Mouse (Mus musculus) liver, embryonic 14.5 days (tissue): ENCODE data around the gene Spc24. TPM values are rescaled to one million over a fixed set of nuclear protein-coding genes. Genes with fewer than 3 reads are reported as not detected.
A peak's percentile ranks its signal among the peaks of the same experiment; 100 is the strongest.

Experiments used
- ATAC-seq: fragments of 200-750 bp; cut with Nextera tagmentation; 2 replicates; pipeline ENCODE4 v1.8.0; 2017; ENCODE audit warnings: moderate number of reproducible peaks, mild to moderate bottlenecking, moderate library complexity; ENCODE audit not compliant: insufficient read depth
- DNase-seq, 3 experiments: peaks; one replicate each; pipeline ENCODE4 v3.0.0-alpha.2; 2012 to 2013; ENCODE audit warnings: low read depth in 3 of 3, low spot score in 3 of 3
- H3K27ac ChIP-seq: fragments of 300-500 bp; sonication (generic); 2 replicates; pipeline ENCODE4 v1.5.1; 2014; ENCODE audit warnings: moderate library complexity, mild to moderate bottlenecking, control low read depth, inconsistent platforms
- H3K27me3 ChIP-seq: fragments of 300-500 bp; sonication (generic); 2 replicates; pipeline ENCODE4 v1.6.1; 2014; ENCODE audit warnings: mild to moderate bottlenecking, low read length, moderate library complexity; ENCODE audit not compliant: control insufficient read depth, insufficient read depth
- H3K36me3 ChIP-seq: fragments of 300-500 bp; sonication (generic); replicated peaks from 2 replicates; pipeline ENCODE4 v1.6.1; 2014; ENCODE audit warnings: low read depth; ENCODE audit not compliant: control insufficient read depth, insufficient read depth
- H3K4me1 ChIP-seq, 2 experiments: fragments of 200-500 bp in 1 of 2; fragments of 300-500 bp in 1 of 2; sonication (generic) in 1 of 2; replicated peaks; 2 replicates each; pipeline ENCODE4 v1.6.1; 2012 to 2014; ENCODE audit warnings: antibody characterized with exemption in 1 of 2, inconsistent platforms in 1 of 2, low read length in 1 of 2; ENCODE audit not compliant: control insufficient read depth in 2 of 2, insufficient read depth in 2 of 2
- H3K4me2 ChIP-seq: fragments of 300-500 bp; sonication (generic); 2 replicates; pipeline ENCODE4 v1.6.1; 2014; ENCODE audit warnings: low read depth, mild to moderate bottlenecking, control low read depth, moderate library complexity
- H3K4me3 ChIP-seq, 2 experiments: fragments of 200-500 bp in 1 of 2; fragments of 300-500 bp in 1 of 2; sonication (generic) in 1 of 2; 2 replicates each; pipeline ENCODE4 v1.5.1; 2012 to 2014; ENCODE audit warnings: low read depth in 2 of 2, low read length in 2 of 2, mild to moderate bottlenecking in 2 of 2, control low read depth in 1 of 2, inconsistent platforms in 1 of 2, moderate library complexity in 1 of 2; ENCODE audit not compliant: insufficient read depth in 1 of 2
- H3K9ac ChIP-seq: fragments of 300-500 bp; sonication (generic); replicated peaks from 2 replicates; pipeline ENCODE4 v1.6.1; 2014; ENCODE audit warnings: mild to moderate bottlenecking, control low read depth, moderate library complexity
- H3K9me3 ChIP-seq: fragments of 300-500 bp; sonication (generic); 2 replicates; pipeline ENCODE4 v1.6.1; 2016; ENCODE audit warnings: low read length, mixed read lengths; ENCODE audit not compliant: control insufficient read depth
- CTCF ChIP-seq: IDR thresholded peaks from 2 replicates; pipeline ENCODE4 v1.5.1; 2016; ENCODE audit warnings: antibody characterized with exemption, low read depth, control low read depth
- EP300 ChIP-seq: IDR thresholded peaks from 2 replicates; pipeline ENCODE4 v1.6.1; 2016; ENCODE audit warnings: antibody characterized with exemption, low read depth
- WGBS: fragments of 180-500 bp; shearing (Covaris S2); extraction: QIAGEN DNeasy Blood & Tissue Kit; methylation state at CpG from one replicate; pipeline ENCODE4 v1.1.7; 2014; ENCODE audit not compliant: insufficient replicate concordance; 5-methylcytosine and 5-hydroxymethylcytosine counted together
- microRNA-seq: library from miRNA; unstranded; fragments of <30 nt; microRNA quantifications from one replicate; pipeline ENCODE4, GENCODE M21; 2016
- polyA plus RNA-seq, 2 experiments: library from polyadenylated mRNA; depleted of rRNA in 1 of 2; stranded (reverse) in 1 of 2; unstranded in 1 of 2; fragments of >200 nt; fragmentation: Nextera tagmentation in 1 of 2; extraction: Ambion mirVana in 1 of 2; gene quantifications; 2 replicates each; pipeline versions ENCODE4 v1.2.1 to v1.2.3; 2012 to 2014

Spc24 gene
- polyA plus RNA-seq, 2 experiments = 52.4 to 92.2 TPM

DNA sequence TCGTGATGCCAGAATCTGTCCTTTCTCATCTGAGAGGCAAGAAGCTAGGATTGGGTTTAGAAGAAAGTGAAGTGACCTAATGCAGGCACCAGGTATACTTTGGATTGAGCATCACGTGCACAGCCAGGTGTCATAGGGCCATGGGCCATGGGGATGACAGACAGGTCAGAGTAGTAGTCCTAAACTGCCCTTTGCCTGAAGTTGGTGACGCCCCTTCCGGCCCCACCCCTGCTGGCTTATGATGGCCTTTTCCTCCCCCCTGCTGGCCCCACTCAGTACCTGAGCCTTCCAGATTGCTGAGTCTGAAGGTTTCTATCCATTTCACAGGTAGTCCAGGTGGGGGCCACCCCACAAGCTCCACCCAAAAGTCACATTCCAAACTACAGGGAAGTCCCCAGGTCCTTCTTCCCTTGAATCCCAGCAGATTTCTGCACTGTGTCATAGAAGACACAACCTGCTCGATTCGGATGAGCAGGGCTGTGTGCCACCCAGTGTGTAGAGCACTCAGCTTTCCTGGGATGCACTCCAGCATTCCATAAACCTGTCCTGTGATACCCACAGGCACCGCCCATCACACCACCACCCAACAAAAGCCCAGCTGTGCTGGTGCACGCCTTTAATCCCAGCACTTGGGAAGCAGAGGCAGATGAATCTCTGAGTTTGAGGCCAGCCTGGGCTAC is 53.4 kb downstream of the Spc24 start:
- H3K4me2 ChIP-seq = no peak overlapping the region
- WGBS = 79% methylated on average over 8 of the region's 8 CpGs
- H3K27me3 ChIP-seq = no peaks in the 10 kb centered on the region
- no peaks in the 10 kb centered on the region for H3K9me3 ChIP-seq
- H3K4me3 ChIP-seq = no peak overlapping the region
- ATAC-seq = 0 out of 2 replicates have a peak, but pooled peaks have one; percentile 37
- H3K27ac ChIP-seq = no peak overlapping the region
- H3K36me3 ChIP-seq = peaks cover 27% of the 10 kb centered on the region
- DNase-seq = no peak
- no peak overlapping the region for H3K9ac ChIP-seq
- H3K4me1 ChIP-seq = no peaks in the 10 kb centered on the region
- no peak for TF ChIP-seq CTCF
- no peak for TF ChIP-seq EP300

GRCm38 (mm10) chr9:21706085-21706484 is 54.0 kb downstream of the Spc24 start:
- ATAC-seq (no peak), DNase-seq (no peak)
- no peak for TF ChIP-seq EP300
- TF ChIP-seq CTCF = no peak
- H3K9ac ChIP-seq = no peak overlapping the region
- no peak overlapping the region for H3K4me3 ChIP-seq
- no peaks in the 10 kb centered on the region for H3K4me1 ChIP-seq
- no peak overlapping the region for H3K4me2 ChIP-seq
- 75% methylated on average over 4 of the region's 4 CpGs for WGBS
- H3K27ac ChIP-seq = no peak overlapping the region
- H3K9me3 ChIP-seq = no peaks in the 10 kb centered on the region
- no peaks in the 10 kb centered on the region for H3K27me3 ChIP-seq
- peaks cover 34% of the 10 kb centered on the region for H3K36me3 ChIP-seq

Small RNA genes lying within 50 kb of the gene (microRNA-seq; reads per million reads assigned to microRNA genes)
- gene Mir7083 = 4.2 reads per million, percentile 3 among the genes with 10 or more reads in this experiment

Other genes with a start within 250 kb of the Spc24 start
- 5.3 and 5.7 TPM in 2 replicates for gene AB124611, start 234.1 kb downstream of the Spc24 start, polyA plus RNA-seq (2012; rRNA removed)
- 2.1 and 2.3 TPM in 2 replicates for gene AB124611, start 234.1 kb downstream of the Spc24 start, polyA plus RNA-seq (2014; fragmentation: Nextera tagmentation; extraction: Ambion mirVana)
- 25.6 and 26.4 TPM in 2 replicates for gene Carm1, start 213.4 kb downstream of the Spc24 start, polyA plus RNA-seq (2012; rRNA removed)
- gene Carm1, start 213.4 kb downstream of the Spc24 start, polyA plus RNA-seq (2014; fragmentation: Nextera tagmentation; extraction: Ambion mirVana) = 13.6 and 17.1 TPM in 2 replicates
- gene Timm29, start 167.6 kb downstream of the Spc24 start, polyA plus RNA-seq (2012; rRNA removed) = 14.6 and 15.3 TPM in 2 replicates
- gene Timm29, start 167.6 kb downstream of the Spc24 start, polyA plus RNA-seq (2014; fragmentation: Nextera tagmentation; extraction: Ambion mirVana) = 17.0 and 21.9 TPM in 2 replicates
- gene Yipf2, start 167.5 kb downstream of the Spc24 start, polyA plus RNA-seq (2012; rRNA removed) = 6.1 and 6.6 TPM in 2 replicates
- gene Yipf2, start 167.5 kb downstream of the Spc24 start, polyA plus RNA-seq (2014; fragmentation: Nextera tagmentation; extraction: Ambion mirVana) = 7.7 and 9.0 TPM in 2 replicates
- gene Smarca4, start 144.1 kb downstream of the Spc24 start, polyA plus RNA-seq (2012; rRNA removed) = 17.0 and 20.6 TPM in 2 replicates
- gene Smarca4, start 144.1 kb downstream of the Spc24 start, polyA plus RNA-seq (2014; fragmentation: Nextera tagmentation; extraction: Ambion mirVana) = 17.7 and 22.6 TPM in 2 replicates
- gene Ldlr, start 36.8 kb downstream of the Spc24 start, polyA plus RNA-seq (2012; rRNA removed) = 12.6 and 12.7 TPM in 2 replicates
- 5.9 and 7.6 TPM in 2 replicates for gene Ldlr, start 36.8 kb downstream of the Spc24 start, polyA plus RNA-seq (2014; fragmentation: Nextera tagmentation; extraction: Ambion mirVana)
- 3.9 and 4.2 TPM in 2 replicates for gene Kank2, start 38.4 kb upstream of the Spc24 start, polyA plus RNA-seq (2012; rRNA removed)
- 1.2 and 1.4 TPM in 2 replicates for gene Kank2, start 38.4 kb upstream of the Spc24 start, polyA plus RNA-seq (2014; fragmentation: Nextera tagmentation; extraction: Ambion mirVana)
- gene Angptl8, start 75.2 kb upstream of the Spc24 start, polyA plus RNA-seq (2012; rRNA removed) = 20.4 and 26.8 TPM in 2 replicates
- 19.6 and 20.3 TPM in 2 replicates for gene Angptl8, start 75.2 kb upstream of the Spc24 start, polyA plus RNA-seq (2014; fragmentation: Nextera tagmentation; extraction: Ambion mirVana)
- 6.7 and 9.0 TPM in 2 replicates for gene Dock6, start 92.3 kb upstream of the Spc24 start, polyA plus RNA-seq (2012; rRNA removed)
- 2.1 and 3.4 TPM in 2 replicates for gene Dock6, start 92.3 kb upstream of the Spc24 start, polyA plus RNA-seq (2014; fragmentation: Nextera tagmentation; extraction: Ambion mirVana)
- 6.7 and 10.3 TPM in 2 replicates for gene Rab3d, start 157.9 kb upstream of the Spc24 start, polyA plus RNA-seq (2012; rRNA removed)
- gene Rab3d, start 157.9 kb upstream of the Spc24 start, polyA plus RNA-seq (2014; fragmentation: Nextera tagmentation; extraction: Ambion mirVana) = 6.4 and 6.5 TPM in 2 replicates
- gene Ccdc159, start 167.2 kb upstream of the Spc24 start, polyA plus RNA-seq (2012; rRNA removed) = 1.2 and 1.4 TPM in 2 replicates
- gene Ccdc159, start 167.2 kb upstream of the Spc24 start, polyA plus RNA-seq (2014; fragmentation: Nextera tagmentation; extraction: Ambion mirVana) = 0.52 and 0.58 TPM in 2 replicates
- 37.5 and 61.5 TPM in 2 replicates for gene Tmem205, start 167.3 kb upstream of the Spc24 start, polyA plus RNA-seq (2012; rRNA removed)
- gene Tmem205, start 167.3 kb upstream of the Spc24 start, polyA plus RNA-seq (2014; fragmentation: Nextera tagmentation; extraction: Ambion mirVana) = 106 and 110 TPM in 2 replicates
- 2.6 and 3.9 TPM in 2 replicates for gene Plppr2, start 176.7 kb upstream of the Spc24 start, polyA plus RNA-seq (2012; rRNA removed)
- gene Plppr2, start 176.7 kb upstream of the Spc24 start, polyA plus RNA-seq (2014; fragmentation: Nextera tagmentation; extraction: Ambion mirVana) = 0.99 and 1.3 TPM in 2 replicates
- 1.4 TPM in 2 replicates for gene Swsap1, start 195.5 kb upstream of the Spc24 start, polyA plus RNA-seq (2012; rRNA removed)
- gene Swsap1, start 195.5 kb upstream of the Spc24 start, polyA plus RNA-seq (2014; fragmentation: Nextera tagmentation; extraction: Ambion mirVana) = 3.5 and 3.6 TPM in 2 replicates
- 146 and 180 TPM in 2 replicates for gene Epor, start 203.2 kb upstream of the Spc24 start, polyA plus RNA-seq (2012; rRNA removed)
- gene Epor, start 203.2 kb upstream of the Spc24 start, polyA plus RNA-seq (2014; fragmentation: Nextera tagmentation; extraction: Ambion mirVana) = 82.6 and 96.5 TPM in 2 replicates
- gene Rgl3, start 229.1 kb upstream of the Spc24 start, polyA plus RNA-seq (2012; rRNA removed) = 0.19 and 0.24 TPM in 2 replicates
- 0.27 TPM in 1 of 2 replicates, not detected in the other for gene Rgl3, start 229.1 kb upstream of the Spc24 start, polyA plus RNA-seq (2014; fragmentation: Nextera tagmentation; extraction: Ambion mirVana)
- 0.02 and 0.06 TPM in 2 replicates for gene Ccdc151, start 242.3 kb upstream of the Spc24 start, polyA plus RNA-seq (2012; rRNA removed)
- gene Ccdc151, start 242.3 kb upstream of the Spc24 start, polyA plus RNA-seq (2014; fragmentation: Nextera tagmentation; extraction: Ambion mirVana) = not detected in 2 replicates
- 31.5 and 45.1 TPM in 2 replicates for gene Prkcsh, start 242.5 kb upstream of the Spc24 start, polyA plus RNA-seq (2012; rRNA removed)
- gene Prkcsh, start 242.5 kb upstream of the Spc24 start, polyA plus RNA-seq (2014; fragmentation: Nextera tagmentation; extraction: Ambion mirVana) = 29.2 and 31.2 TPM in 2 replicates